Comparison of ENCODE assay signal across 10 mouse cellular contexts in the genomic region with DNA sequence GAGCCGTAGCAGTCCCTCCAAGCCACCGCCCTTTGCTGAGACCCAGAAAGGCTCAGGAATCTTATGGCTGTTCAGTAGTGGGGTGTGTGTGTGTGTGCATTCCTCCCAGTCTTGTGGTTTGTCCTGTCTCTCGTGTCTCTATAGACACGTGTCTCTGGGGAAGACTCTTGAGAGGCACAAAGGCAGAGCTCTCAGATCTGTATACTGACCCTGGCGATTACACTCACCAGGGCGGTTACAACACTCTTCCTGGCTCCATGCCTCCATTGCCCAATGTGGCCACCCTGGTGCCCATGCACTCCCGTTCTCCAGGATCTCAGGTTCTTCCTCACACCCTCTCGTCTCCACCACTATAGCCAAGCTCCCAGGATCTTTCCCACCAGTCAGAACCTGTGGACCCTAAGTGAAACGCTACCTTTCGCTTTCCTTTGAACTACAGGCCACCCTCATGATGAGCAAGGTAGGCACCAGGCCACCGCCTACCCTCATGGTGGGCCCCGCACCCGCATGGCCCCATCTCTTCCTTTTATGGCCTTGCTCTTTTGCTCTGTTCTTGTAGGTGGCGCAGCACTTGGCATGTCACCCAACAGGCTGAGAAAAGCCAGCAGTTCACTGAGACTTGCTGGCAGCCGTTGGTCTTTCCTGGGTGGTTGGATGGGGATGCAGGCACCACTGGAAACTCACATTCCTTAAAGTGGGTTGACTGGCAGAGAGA.
DNase-seq lines count a peak whose midpoint lies in the region; ATAC-seq lines count a peak whose summit lies in the region.
"Had no signal": no experiment of that assay in that cellular context is flagged by ENCODE, and none has a peak within 500 bp of the region (broad histone marks: within the 10 kb centered on the region; RNA-seq: fewer than 3 reads in every experiment).

No protein-coding gene starts in this region.

- H3K9ac ChIP-seq in midbrain, embryonic 11.5 days (ENCODE audit: low read length): no peak overlapping the region
- H3K9ac ChIP-seq: neural tube, embryonic 12.5 days had no signal

- no peaks in the 10 kb centered on the region for H3K4me1 ChIP-seq in midbrain, embryonic 11.5 days (ENCODE audit: control insufficient read depth, insufficient read depth, low read length)
- H3K4me1 ChIP-seq in midbrain, embryonic 10.5 days: peaks cover 8% of the 10 kb centered on the region

- intact Hi-C loops in heart, postnatal 10 days (cut with DNase I): no loop called here

- peak; percentile 93 for DNase-seq in heart, adult 11 months
- DNase-seq in heart, adult 18-20 months: no peak
- DNase-seq in midbrain, embryonic 11.5 days (ENCODE audit: low spot score, missing footprints): peak; percentile 28
- no peak for DNase-seq in midbrain, embryonic 10.5 days (ENCODE audit: low spot score)
- DNase-seq in heart, postnatal 10 days: peak; percentile 66 to 67
- no peak for DNase-seq in testis, postnatal 10 days (ENCODE audit: low spot score)
- no peak for DNase-seq in ovary, postnatal 14 days (ENCODE audit: low spot score)
- no peak for DNase-seq in left cerebral cortex, adult 11 months (ENCODE audit: low spot score)

- no peak overlapping the region for H3K27ac ChIP-seq in midbrain, embryonic 11.5 days (ENCODE audit: low read depth, low read length)
- H3K27ac ChIP-seq in midbrain, embryonic 10.5 days (replicated peaks): no peak overlapping the region
- H3K27ac ChIP-seq: neural tube, embryonic 12.5 days had no signal

- no peak overlapping the region for H3K4me3 ChIP-seq in midbrain, embryonic 11.5 days (ENCODE audit: low read depth, low read length)
- no peak overlapping the region for H3K4me3 ChIP-seq in midbrain, embryonic 10.5 days
- H3K4me3 ChIP-seq: neural tube, embryonic 12.5 days had no signal

- peaks cover 2% of the 10 kb centered on the region; the same call in 1 of the 2 replicates for H3K36me3 ChIP-seq in midbrain, embryonic 11.5 days (ENCODE audit: control insufficient read depth, insufficient read depth, low read length)
- peaks cover 26% of the 10 kb centered on the region for H3K36me3 ChIP-seq in midbrain, embryonic 10.5 days

- no peaks in the 10 kb centered on the region for H3K27me3 ChIP-seq in midbrain, embryonic 11.5 days (ENCODE audit: control insufficient read depth, insufficient read depth, low read length)
- no peaks in the 10 kb centered on the region for H3K27me3 ChIP-seq in midbrain, embryonic 10.5 days (ENCODE audit: low read depth, poor library complexity, severe bottlenecking)
- H3K27me3 ChIP-seq: neural tube, embryonic 12.5 days had no signal

- H3K9me3 ChIP-seq in midbrain, embryonic 11.5 days (ENCODE audit: control insufficient read depth, low read length): no peaks in the 10 kb centered on the region
- H3K9me3 ChIP-seq in midbrain, embryonic 10.5 days (replicated peaks): no peaks in the 10 kb centered on the region
- H3K9me3 ChIP-seq: neural tube, embryonic 12.5 days had no signal

- H3K4me2 ChIP-seq in midbrain, embryonic 11.5 days: no peak overlapping the region
- H3K4me2 ChIP-seq: neural tube, embryonic 12.5 days had no signal

- WGBS in midbrain, embryonic 11.5 days: 93% methylated on average over 15 of the region's 15 CpGs
- WGBS in midbrain, embryonic 10.5 days: 97% methylated on average over 15 of the region's 15 CpGs

- ATAC-seq in midbrain, embryonic 11.5 days (ENCODE audit: low FRiP score): no peak
- ATAC-seq: forebrain, embryonic 14.5 days had no signal

Comparison
In these comparisons a context has a peak if more than half of its experiments do, and no peak if none do; other contexts are left out.
1. DNase-seq: peak in heart, adult 11 months (single experiment), midbrain, embryonic 11.5 days (single experiment) and heart, postnatal 10 days (2 of 2); none in heart, adult 18-20 months (0 of 2), midbrain, embryonic 10.5 days (single experiment), testis, postnatal 10 days (single experiment), ovary, postnatal 14 days (single experiment) and left cerebral cortex, adult 11 months (single experiment).